Mouse (Mus musculus): ENCODE data around the gene Cobl.

Cobl gene

GRCm38 (mm10) chr11:12384826-12385225 lies 79.9 kb downstream of the Cobl start:
- DNase-seq (ENCODE audit: low spot score in 2 of 2) = no peak

GRCm38 (mm10) chr11:12382991-12383390 lies 81.8 kb downstream of the Cobl start:
- no peak for DNase-seq (ENCODE audit: low spot score in 2 of 2)

GRCm38 (mm10) chr11:12381096-12381495 lies 83.7 kb downstream of the Cobl start:
- no peak for DNase-seq (ENCODE audit: low spot score in 2 of 2)

- no peak for DNase-seq (ENCODE audit: low spot score in 2 of 2)
Observed at GRCm38 (mm10) chr11:12376628-12377027, 88.1 kb downstream of the Cobl start.

GRCm38 (mm10) chr11:12373106-12374098 lies 91.4 kb downstream of the Cobl start:
- DNase-seq (ENCODE audit: low spot score in 2 of 2) = peak in 1 of 2 experiments; percentile 7

- DNase-seq (ENCODE audit: low spot score in 2 of 2) = no peak
Observed at GRCm38 (mm10) chr11:12370957-12371356, 93.8 kb downstream of the Cobl start.

- no peak for DNase-seq (ENCODE audit: low spot score in 2 of 2)
Observed at GRCm38 (mm10) chr11:12367426-12368178, 97.2 kb downstream of the Cobl start.

GRCm38 (mm10) chr11:12359336-12360000 lies 105.3 kb downstream of the Cobl start:
- DNase-seq (ENCODE audit: low spot score in 2 of 2) = no peak

- DNase-seq (ENCODE audit: low spot score in 2 of 2) = no peak
Observed at GRCm38 (mm10) chr11:12358602-12359001, 106.2 kb downstream of the Cobl start.

- no peak for DNase-seq (ENCODE audit: low spot score in 2 of 2)
Observed at GRCm38 (mm10) chr11:12355681-12356080, 109.1 kb downstream of the Cobl start.

GRCm38 (mm10) chr11:12350986-12351546 lies 113.7 kb downstream of the Cobl start:
- DNase-seq (ENCODE audit: low spot score in 2 of 2) = no peak

GRCm38 (mm10) chr11:12350086-12350485 lies 114.7 kb downstream of the Cobl start:
- no peak for DNase-seq (ENCODE audit: low spot score in 2 of 2)

GRCm38 (mm10) chr11:12346486-12346885 lies 118.3 kb downstream of the Cobl start:
- no peak for DNase-seq (ENCODE audit: low spot score in 2 of 2)

- no peak for DNase-seq (ENCODE audit: low spot score in 2 of 2)
Observed at GRCm38 (mm10) chr11:12343686-12344085, 121.1 kb downstream of the Cobl start.

- DNase-seq (ENCODE audit: low spot score in 2 of 2) = no peak
Observed at GRCm38 (mm10) chr11:12340697-12341096, 124.1 kb downstream of the Cobl start.

- no peak for DNase-seq (ENCODE audit: low spot score in 2 of 2)
Observed at GRCm38 (mm10) chr11:12336145-12336544, 128.6 kb downstream of the Cobl start.

GRCm38 (mm10) chr11:12331997-12332396 lies 132.8 kb downstream of the Cobl start:
- DNase-seq (ENCODE audit: low spot score in 2 of 2) = no peak

- DNase-seq (ENCODE audit: low spot score in 2 of 2) = no peak
Observed at GRCm38 (mm10) chr11:12321445-12321844, 143.3 kb downstream of the Cobl start.

- no peak for DNase-seq (ENCODE audit: low spot score in 2 of 2)
Observed at GRCm38 (mm10) chr11:12319318-12319717, 145.4 kb downstream of the Cobl start.

- no peak for DNase-seq (ENCODE audit: low spot score in 2 of 2)
Observed at GRCm38 (mm10) chr11:12315670-12316069, 149.1 kb downstream of the Cobl start.

GRCm38 (mm10) chr11:12314278-12315043 lies 150.3 kb downstream of the Cobl start:
- no peak for DNase-seq (ENCODE audit: low spot score in 2 of 2)
